Mouse (Mus musculus) kidney, embryonic 16.5 days (tissue): Measurements from ENCODE around the gene Rnase4. TPM values are rescaled to one million over a fixed set of nuclear protein-coding genes. Genes with fewer than 3 reads are reported as not detected.

Source experiments
- ATAC-seq: fragments of 200-750 bp; cut with Nextera tagmentation; 2 replicates; pipeline ENCODE4 v1.8.0; 2017; ENCODE audit warnings: moderate TSS enrichment; ENCODE audit not compliant: low FRiP score, low TSS enrichment
- H3K27ac ChIP-seq: fragments of 300-500 bp; sonication (generic); 2 replicates; pipeline ENCODE4 v1.5.1; 2014; ENCODE audit warnings: low read length
- H3K27me3 ChIP-seq: fragments of 300-500 bp; sonication (generic); 2 replicates; pipeline ENCODE4 v1.6.1; 2014; ENCODE audit warnings: low read length, control low read depth, mixed read lengths; ENCODE audit not compliant: insufficient read depth
- H3K36me3 ChIP-seq: fragments of 300-500 bp; sonication (generic); 2 replicates; pipeline ENCODE4 v1.6.1; 2014; ENCODE audit warnings: low read length, control low read depth, mixed read lengths; ENCODE audit not compliant: insufficient read depth
- H3K4me1 ChIP-seq: fragments of 300-500 bp; sonication (generic); 2 replicates; pipeline ENCODE4 v1.6.1; 2014; ENCODE audit warnings: low read length, control low read depth, mixed read lengths; ENCODE audit not compliant: insufficient read depth
- H3K4me2 ChIP-seq: fragments of 300-500 bp; sonication (generic); replicated peaks from 2 replicates; pipeline ENCODE4 v1.6.1; 2014; ENCODE audit warnings: low read depth, low read length
- H3K4me3 ChIP-seq: fragments of 300-500 bp; sonication (generic); 2 replicates; pipeline ENCODE4 v1.5.1; 2014; ENCODE audit warnings: mild to moderate bottlenecking, low read length
- H3K9ac ChIP-seq: fragments of 300-500 bp; sonication (generic); replicated peaks from 2 replicates; pipeline ENCODE4 v1.6.1; 2014; ENCODE audit warnings: low read length
- H3K9me3 ChIP-seq: fragments of 300-500 bp; sonication (generic); 2 replicates; pipeline ENCODE4 v1.6.1; 2016; ENCODE audit warnings: low read length, control low read depth
- WGBS: fragments of 180-500 bp; shearing (Covaris S2); extraction: QIAGEN DNeasy Blood & Tissue Kit; methylation state at CpG from one replicate; pipeline ENCODE4 v1.1.7; 2014; 5-methylcytosine and 5-hydroxymethylcytosine counted together
- polyA plus RNA-seq: library from polyadenylated mRNA; unstranded; fragments of >200 nt; fragmentation: Nextera tagmentation; extraction: Ambion mirVana; gene quantifications from 2 replicates; pipeline ENCODE4 v1.2.1, GENCODE M21; 2015

Rnase4 gene
- polyA plus RNA-seq, 1 experiment from 2014 or later: 47.7 TPM

GRCm38 (mm10) chr14:51113916-51114560, 23.2 kb downstream of the Rnase4 start, which contains the start of gene Eddm3b:
Gene Eddm3b, plus strand, starts transcription at chr14:51114426.
- WGBS: 18% methylated on average over 12 of the region's 12 CpGs
- ATAC-seq: peak; percentile 77; the same call in 1 of the 2 replicates
- Histone ChIP-seq H3K27ac (peak within 1 kb of the TSS; percentile 23; the same call in 1 of the 2 replicates), H3K36me3 (no peaks in the 10 kb centered on the region), H3K4me1 (peaks cover 11% of the 10 kb centered on the region; the same call in 1 of the 2 replicates), H3K9me3 (peaks cover 13% of the 10 kb centered on the region; the same call in 1 of the 2 replicates), H3K4me3 (no peak within 1 kb of the TSS), H3K4me2 (peak within 1 kb of the TSS; percentile 23), H3K9ac (no peak within 1 kb of the TSS), H3K27me3 (no peaks in the 10 kb centered on the region)

DNA sequence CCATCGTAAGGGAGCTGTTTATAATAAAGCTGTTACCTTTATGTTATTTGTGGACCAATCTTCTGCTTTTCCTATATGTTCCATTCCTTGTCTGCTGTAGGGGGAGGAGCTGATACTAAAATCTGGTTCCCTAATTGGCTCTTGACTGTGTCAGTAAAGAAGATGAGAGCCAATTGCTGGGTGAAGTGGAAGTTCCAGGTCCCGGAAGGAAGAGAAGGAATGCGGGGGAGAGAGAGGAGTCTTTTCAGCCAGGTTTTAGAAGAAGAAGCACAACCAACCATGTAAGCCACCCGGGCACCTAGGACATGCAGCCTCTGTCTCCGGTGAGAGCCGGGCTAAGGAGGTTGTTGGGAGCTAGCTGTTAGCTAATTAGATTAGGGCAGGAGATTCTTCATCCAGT, 34.8 kb downstream of the Rnase4 start:
- Histone ChIP-seq H3K4me1 (no peaks in the 10 kb centered on the region), H3K27me3 (no peaks in the 10 kb centered on the region), H3K4me3 (no peak overlapping the region), H3K36me3 (no peaks in the 10 kb centered on the region), H3K9me3 (0 out of 2 replicates have a peak, but pooled peaks cover 4% of the 10 kb centered on the region), H3K4me2 (no peak overlapping the region), H3K9ac (no peak overlapping the region), H3K27ac (no peak overlapping the region)
- WGBS: 71% methylated on average over 6 of the region's 6 CpGs
- ATAC-seq: no peak

DNA sequence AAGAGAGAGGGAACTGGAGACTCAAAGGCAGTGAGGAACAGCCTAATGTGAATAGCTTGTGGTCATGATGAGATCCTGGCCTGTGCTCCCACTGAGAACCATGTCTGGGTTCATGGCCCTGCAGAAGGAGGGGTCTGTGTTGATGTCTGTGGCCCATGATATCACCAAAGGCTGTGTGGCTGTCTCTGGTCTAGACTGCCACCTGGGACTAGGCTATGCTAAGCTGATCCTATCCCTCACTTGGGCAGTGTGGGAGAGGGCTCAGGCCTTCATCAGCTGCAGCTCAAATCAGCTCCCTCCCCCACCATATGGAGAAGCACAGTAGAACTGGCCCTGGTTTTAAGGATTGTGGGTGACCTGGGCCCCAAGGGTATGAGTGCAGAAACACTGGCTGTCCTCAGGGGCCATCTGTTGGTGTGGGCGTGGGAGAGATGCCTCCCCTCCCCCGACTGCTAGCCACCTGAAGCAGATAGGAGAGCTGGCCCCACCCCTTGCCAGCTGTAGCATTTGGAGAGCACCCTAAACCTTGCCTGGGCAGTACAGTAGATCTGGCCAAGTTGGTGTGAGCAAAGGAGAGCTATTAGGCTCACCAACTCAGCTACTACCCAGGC, 36.9 kb downstream of the Rnase4 start:
- H3K9ac ChIP-seq: no peak overlapping the region
- H3K36me3 ChIP-seq: no peaks in the 10 kb centered on the region
- H3K4me1 ChIP-seq: no peaks in the 10 kb centered on the region
- H3K9me3 ChIP-seq: 0 out of 2 replicates have a peak, but pooled peaks cover 4% of the 10 kb centered on the region
- no peak overlapping the region for H3K4me2 ChIP-seq
- no peak overlapping the region for H3K4me3 ChIP-seq
- H3K27me3 ChIP-seq: no peaks in the 10 kb centered on the region
- WGBS: 69% methylated on average over 2 of the region's 2 CpGs
- ATAC-seq: no peak
- H3K27ac ChIP-seq: no peak overlapping the region

- Histone ChIP-seq H3K27me3 (no peaks in the 10 kb centered on the region), H3K27ac (no peak overlapping the region), H3K36me3 (no peaks in the 10 kb centered on the region), H3K9me3 (0 out of 2 replicates have a peak, but pooled peaks cover 4% of the 10 kb centered on the region), H3K9ac (no peak overlapping the region), H3K4me1 (no peaks in the 10 kb centered on the region), H3K4me2 (no peak overlapping the region), H3K4me3 (no peak overlapping the region)
- no peak for ATAC-seq
- WGBS: 82% methylated on average over 9 of the region's 9 CpGs
These were observed 38.1 kb downstream of the Rnase4 start for GRCm38 (mm10) chr14:51128775-51129623.

- 0 out of 2 replicates have a peak, but pooled peaks cover 4% of the 10 kb centered on the region for H3K9me3 ChIP-seq
These were observed 38.7 kb downstream of the Rnase4 start for GRCm38 (mm10) chr14:51129624-51129975.

DNA sequence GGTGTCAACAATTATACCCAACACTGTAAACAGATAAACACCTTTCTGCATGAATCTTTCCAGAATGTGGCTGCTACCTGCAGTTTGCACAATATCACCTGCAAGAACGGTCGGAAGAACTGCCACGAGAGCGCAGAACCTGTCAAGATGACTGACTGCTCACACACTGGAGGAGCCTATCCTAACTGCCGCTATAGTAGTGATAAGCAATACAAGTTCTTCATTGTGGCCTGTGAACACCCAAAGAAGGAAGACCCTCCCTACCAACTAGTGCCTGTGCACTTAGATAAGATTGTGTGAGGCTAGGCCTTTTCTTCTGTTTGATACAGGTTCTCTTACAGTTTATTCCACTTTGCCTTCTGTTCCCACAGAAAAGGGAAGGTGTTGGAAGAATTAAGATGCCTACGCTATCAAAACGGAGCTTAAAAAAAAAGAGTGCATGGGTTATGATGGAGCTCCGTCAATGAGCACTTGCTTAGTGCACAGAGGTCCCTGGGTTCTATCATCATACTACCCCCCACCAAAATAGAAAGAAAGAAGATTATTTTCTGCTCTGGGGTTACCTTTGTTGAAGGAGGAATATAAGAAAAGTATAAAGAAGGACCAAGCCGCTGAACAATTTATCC, 39.6 kb downstream of the Rnase4 start:
- H3K4me2 ChIP-seq: no peak overlapping the region
- no peaks in the 10 kb centered on the region for H3K36me3 ChIP-seq
- H3K27me3 ChIP-seq: no peaks in the 10 kb centered on the region
- H3K9me3 ChIP-seq: 0 out of 2 replicates have a peak, but pooled peaks cover 4% of the 10 kb centered on the region
- no peak overlapping the region for H3K9ac ChIP-seq
- no peak overlapping the region for H3K27ac ChIP-seq
- WGBS: 85% methylated on average over 9 of the region's 9 CpGs
- H3K4me3 ChIP-seq: no peak overlapping the region
- no peak for ATAC-seq
- H3K4me1 ChIP-seq: no peaks in the 10 kb centered on the region

More at GRCm38 (mm10) chr14:51129624-51129975, 38.7 kb downstream of the Rnase4 start:
- Histone ChIP-seq H3K9ac (no peak overlapping the region), H3K36me3 (no peaks in the 10 kb centered on the region), H3K4me2 (no peak overlapping the region), H3K4me3 (no peak overlapping the region), H3K4me1 (no peaks in the 10 kb centered on the region), H3K27me3 (no peaks in the 10 kb centered on the region), H3K27ac (no peak overlapping the region)
- 68% methylated on average over 4 of the region's 4 CpGs for WGBS
- ATAC-seq: no peak

DNA sequence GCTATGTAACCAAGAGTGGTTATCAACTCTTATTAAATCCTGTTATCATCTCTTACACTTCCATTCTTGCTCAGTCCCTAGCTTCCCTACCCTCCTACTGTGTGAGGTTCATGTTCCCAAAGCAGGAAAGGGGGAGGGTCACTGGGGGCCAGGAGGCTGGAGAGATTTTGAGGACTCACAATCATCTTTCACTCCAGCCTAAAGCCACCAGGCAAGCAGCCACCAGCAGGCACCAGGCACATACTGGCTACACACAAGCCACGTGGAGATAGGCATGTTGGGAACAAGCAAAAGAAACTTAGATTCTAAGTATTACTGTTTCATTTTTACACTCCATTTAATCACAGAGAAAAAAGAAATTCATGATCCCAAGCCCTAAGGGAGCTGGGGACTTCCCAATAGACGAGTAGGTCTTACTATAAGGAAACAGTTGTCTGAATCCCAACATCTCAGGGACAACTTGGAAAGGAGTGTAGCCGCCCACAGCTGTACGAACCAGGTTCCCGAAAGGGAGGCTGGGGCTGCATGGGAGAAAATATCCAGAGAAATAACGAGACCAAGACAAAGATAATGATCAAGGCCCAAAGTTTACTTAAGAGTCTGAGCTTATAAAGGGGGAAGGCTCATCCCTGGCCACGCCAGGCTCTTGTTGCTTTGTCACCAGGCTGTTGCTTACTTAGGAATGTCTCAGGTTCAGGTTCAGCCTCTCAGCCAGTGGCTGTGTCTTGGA, 40.4 kb downstream of the Rnase4 start:
- Histone ChIP-seq H3K27ac (no peak overlapping the region), H3K4me1 (no peaks in the 10 kb centered on the region), H3K9me3 (no peaks in the 10 kb centered on the region), H3K4me2 (no peak overlapping the region), H3K27me3 (no peaks in the 10 kb centered on the region), H3K36me3 (no peaks in the 10 kb centered on the region), H3K4me3 (no peak overlapping the region), H3K9ac (no peak overlapping the region)
- 72% methylated on average over 7 of the region's 7 CpGs for WGBS
- ATAC-seq: no peak

DNA sequence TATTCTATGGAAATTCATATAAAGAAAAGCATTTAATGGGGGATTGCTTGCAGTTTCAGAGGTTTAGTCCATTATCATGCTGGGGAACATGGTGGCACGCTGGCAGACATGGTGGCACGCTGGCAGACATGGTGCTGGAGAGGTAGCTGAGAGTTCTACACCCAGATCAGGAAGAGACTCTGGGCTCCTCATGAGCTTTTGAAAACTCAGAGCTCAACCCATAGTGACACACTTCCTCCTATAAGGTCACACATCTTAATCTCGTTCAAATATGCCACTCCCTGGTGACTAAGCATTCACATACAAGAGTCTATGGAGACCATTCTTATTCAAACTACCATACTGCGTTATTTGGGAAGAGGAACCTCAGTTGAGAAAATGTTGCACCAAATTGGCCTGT, 41.5 kb downstream of the Rnase4 start:
- Histone ChIP-seq H3K27me3 (no peaks in the 10 kb centered on the region), H3K4me3 (no peak overlapping the region), H3K36me3 (no peaks in the 10 kb centered on the region), H3K27ac (no peak overlapping the region), H3K4me2 (no peak overlapping the region), H3K9me3 (no peaks in the 10 kb centered on the region), H3K9ac (no peak overlapping the region), H3K4me1 (no peaks in the 10 kb centered on the region)
- no peak for ATAC-seq
- 93% methylated on average over 4 of the region's 4 CpGs for WGBS

- Histone ChIP-seq H3K4me2 (no peak overlapping the region), H3K4me3 (no peak overlapping the region), H3K4me1 (no peaks in the 10 kb centered on the region), H3K27ac (no peak overlapping the region), H3K9me3 (no peaks in the 10 kb centered on the region), H3K9ac (no peak overlapping the region), H3K27me3 (no peaks in the 10 kb centered on the region), H3K36me3 (no peaks in the 10 kb centered on the region)
- ATAC-seq: no peak
- WGBS: 76% methylated on average over 2 of the region's 2 CpGs
These were observed 49.5 kb downstream of the Rnase4 start for GRCm38 (mm10) chr14:51140342-51140741.
